Mouse (Mus musculus) C2C12 (cell line): Measurements from ENCODE around the gene Sept14.

Source experiments
- CEBPB ChIP-seq: IDR thresholded peaks from one replicate; pipeline ENCODE4 v1.6.1; 2011; ENCODE audit warnings: low read depth, mild to moderate bottlenecking, control low read depth, moderate library complexity
- CTCF ChIP-seq: IDR thresholded peaks from one replicate; pipeline ENCODE4 v1.5.1; 2011; ENCODE audit not compliant: control insufficient read depth, insufficient read depth, insufficient read length
- MAX ChIP-seq: IDR thresholded peaks from one replicate; pipeline ENCODE4 v1.6.1; 2011; ENCODE audit warnings: mild to moderate bottlenecking, control low read depth
- MYOD1 ChIP-seq: IDR thresholded peaks from one replicate; pipeline ENCODE4 v1.6.1; 2011; ENCODE audit warnings: low read depth; ENCODE audit not compliant: control insufficient read depth, insufficient read length
- MYOG ChIP-seq: IDR thresholded peaks from one replicate; pipeline ENCODE4 v1.6.1; 2011; ENCODE audit not compliant: control insufficient read depth, insufficient read length; ENCODE audit errors: extremely low read depth
- USF1 ChIP-seq: IDR thresholded peaks from one replicate; pipeline ENCODE4 v1.6.1; 2011; ENCODE audit warnings: low read depth, mild to moderate bottlenecking, control low read depth, moderate library complexity

DNA sequence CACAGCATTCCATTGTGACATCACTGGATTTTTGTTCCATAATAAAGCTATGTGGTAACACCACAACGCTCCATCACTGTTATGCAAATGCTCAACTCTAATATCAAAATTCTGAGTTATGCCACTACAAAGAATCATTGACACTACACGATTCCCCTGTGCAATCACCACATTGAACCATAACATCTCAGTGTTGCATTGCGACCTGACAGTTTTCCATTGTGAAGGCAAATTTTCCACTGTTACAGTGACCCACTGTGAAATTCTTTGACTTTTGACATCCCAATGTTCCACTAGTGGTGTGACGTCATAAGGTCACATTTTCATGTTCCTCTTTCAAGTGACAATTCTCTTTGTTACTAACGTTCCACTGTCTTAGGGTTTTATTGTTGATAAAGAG, 57.5 kb downstream of the Sept14 start:
- no peak for TF ChIP-seq CTCF
- no peak for TF ChIP-seq MYOD1
- TF ChIP-seq MAX = no peak
- TF ChIP-seq CEBPB = no peak
- TF ChIP-seq MYOG = no peak
- TF ChIP-seq USF1 = no peak
